Mouse (Mus musculus) 416B (cell line): ENCODE data around the gene Fig4.

Experiments used
- DNase-seq: peaks from one replicate; pipeline ENCODE4 v3.0.0; 2011; ENCODE audit warnings: low read depth

Fig4 gene

DNA sequence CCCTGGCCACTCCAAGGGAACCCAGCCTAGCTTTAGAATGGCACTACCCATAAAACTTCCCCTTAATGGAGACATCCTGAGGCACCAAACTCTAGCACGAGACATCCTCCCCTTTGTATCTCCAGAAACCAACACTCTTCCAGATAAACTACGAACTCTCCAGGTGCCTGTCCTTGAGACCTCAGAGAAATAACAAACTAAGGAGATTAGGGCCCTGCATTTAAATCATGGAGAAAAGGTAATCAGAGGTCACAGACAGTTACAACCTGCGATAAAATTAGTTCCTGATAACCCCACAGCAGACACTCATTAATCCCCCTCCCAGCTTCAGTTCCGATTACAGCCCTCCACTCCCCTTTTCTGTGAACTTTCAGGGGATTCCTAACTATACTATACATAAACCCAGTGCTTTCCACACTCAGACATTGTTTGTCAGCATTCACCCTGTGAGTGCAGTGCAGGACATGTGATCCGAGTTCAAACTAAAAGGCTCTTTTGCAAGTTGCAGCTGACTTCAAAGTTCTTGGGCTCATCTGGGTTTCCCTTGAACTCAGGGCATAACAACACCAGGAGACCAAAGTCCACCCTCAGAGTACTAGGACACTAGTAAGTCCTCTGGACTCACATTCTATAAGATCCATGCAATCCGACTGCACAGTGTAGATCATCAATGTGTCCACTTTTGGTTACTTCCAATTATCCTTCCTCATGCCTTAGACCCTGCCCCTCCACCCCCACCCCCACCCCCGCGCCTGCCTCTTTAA lies 42.6 kb downstream of the Fig4 start:
- DNase-seq, result no peak

DNA sequence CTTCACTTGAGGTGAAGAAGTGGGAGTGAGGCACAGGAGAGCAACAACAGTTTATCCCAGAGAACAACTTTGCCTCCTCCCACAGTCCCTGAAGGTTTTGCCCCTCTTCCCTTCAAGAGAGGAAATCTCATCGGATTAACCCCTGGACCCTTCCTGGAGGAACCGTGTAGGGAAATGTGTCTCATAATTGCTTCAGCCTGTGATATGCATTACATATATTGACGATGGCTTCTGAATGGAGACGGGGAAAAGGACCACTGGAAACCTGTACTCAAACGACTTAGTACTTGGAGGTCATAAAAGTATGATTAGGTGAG lies 52.4 kb downstream of the Fig4 start:
- no peak for DNase-seq

DNA sequence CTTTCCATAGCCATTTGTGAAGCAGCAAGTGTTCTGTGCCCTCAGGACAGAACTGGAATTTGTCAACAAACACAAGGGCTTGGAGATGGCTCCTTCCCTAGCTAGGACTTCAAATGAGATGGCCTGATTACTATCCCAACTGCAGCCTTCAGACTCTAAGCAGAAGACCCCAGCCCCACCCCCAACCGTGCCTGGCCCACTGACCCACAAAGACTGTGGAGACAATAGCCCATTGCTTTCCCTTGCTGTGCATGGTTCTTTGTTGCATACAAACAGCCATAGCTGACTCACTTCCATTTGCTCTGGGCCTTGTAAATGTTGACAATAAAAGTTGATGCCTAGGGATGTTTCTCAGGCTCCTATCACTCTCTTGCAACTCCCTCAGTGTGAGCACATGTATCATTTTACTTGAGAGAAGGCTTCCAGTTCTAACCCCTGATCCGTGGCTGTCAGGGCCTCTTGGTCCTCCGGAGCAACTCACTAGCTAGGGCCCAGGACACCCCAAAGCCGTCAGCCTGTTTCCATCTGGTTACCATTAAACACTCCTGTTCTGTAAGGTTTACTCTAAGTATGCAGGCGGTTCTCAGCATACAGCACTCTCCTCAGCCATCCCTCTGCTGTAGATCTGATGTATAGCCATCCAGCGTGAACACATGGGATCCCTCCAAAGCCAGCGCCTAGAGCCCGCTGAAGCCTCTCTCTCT lies 52.9 kb downstream of the Fig4 start:
- no peak for DNase-seq

DNA sequence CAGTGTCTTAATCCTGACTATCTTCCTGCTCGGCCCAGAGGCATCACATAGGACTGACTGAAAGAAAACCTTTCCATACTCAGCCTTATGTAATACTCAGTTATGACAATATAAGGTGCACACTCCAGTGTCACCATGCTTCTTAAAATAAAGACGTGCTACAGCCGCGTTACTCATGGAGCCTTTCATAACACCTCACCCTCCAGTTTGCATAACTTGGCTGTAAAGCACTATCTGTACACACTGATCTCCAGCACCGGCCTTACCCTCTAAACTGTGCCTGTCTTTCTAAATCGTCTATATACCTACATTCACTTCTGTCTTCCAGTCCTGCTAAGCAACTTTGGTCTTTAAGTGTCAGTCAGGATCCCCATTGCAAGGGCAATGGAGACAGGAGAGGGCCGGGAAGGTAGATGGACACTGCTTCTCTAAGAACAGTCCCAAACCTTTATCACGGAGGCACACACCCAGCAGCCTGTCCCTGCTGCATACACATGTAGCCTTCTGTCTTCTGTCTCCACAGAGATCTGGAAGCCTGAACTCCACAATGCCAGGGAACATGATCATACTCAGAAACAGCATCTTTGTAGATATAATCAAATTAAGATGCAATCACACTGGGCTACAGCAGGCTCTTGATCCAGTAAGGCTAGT lies 53.9 kb downstream of the Fig4 start:
- DNase-seq, result no peak

DNA sequence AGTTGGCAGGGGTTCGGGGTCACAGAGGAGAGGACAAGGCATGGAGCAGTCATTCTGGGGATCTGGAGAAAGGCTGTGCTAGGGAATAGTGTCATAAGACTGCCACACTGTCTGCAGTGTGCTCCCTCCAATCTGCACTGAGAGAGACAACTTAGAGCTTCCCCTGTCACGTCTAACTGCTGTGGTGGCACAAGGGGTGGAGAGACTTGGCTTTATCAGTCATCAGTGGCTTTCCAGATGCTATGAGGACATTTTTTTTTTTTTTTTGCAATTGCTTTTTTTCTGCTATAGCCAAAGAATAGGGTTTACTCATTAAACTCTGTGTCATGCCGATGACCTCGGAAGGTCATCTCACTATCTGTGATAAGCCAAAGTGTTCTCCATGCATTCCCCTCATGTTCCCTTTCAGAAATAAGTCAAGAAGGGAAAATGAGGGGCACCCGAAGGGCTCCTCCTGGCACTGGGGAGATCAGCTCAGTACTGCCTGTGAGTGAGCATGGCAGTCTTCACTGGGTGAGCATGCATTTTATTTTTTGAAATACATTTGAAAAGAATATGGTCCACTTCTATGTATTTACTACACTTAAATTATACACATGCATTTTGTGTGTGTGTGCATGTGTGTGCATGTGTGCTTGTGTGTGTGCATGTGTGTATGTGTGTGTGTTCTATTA lies 55.1 kb downstream of the Fig4 start:
- DNase-seq, result no peak

DNA sequence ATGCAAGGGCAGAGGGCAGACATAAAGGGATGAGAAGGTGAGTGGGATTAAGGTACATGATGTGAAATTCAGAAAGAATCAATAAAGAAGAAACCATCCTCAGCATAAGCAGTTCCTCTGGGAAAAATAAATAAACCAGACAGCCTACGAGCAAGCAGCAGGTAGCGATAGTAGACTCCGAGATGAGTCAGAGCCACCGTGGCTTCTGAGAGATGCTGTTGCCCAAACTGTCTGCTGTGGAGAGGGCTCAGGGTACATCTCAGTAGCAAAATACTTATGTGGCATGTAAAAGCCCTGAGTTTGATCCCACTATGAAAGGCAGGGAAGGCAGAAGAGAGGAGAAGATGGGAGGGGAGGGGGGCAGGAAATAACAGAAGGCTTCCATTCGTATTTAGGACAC lies 56.9 kb downstream of the Fig4 start:
- no peak for DNase-seq

DNA sequence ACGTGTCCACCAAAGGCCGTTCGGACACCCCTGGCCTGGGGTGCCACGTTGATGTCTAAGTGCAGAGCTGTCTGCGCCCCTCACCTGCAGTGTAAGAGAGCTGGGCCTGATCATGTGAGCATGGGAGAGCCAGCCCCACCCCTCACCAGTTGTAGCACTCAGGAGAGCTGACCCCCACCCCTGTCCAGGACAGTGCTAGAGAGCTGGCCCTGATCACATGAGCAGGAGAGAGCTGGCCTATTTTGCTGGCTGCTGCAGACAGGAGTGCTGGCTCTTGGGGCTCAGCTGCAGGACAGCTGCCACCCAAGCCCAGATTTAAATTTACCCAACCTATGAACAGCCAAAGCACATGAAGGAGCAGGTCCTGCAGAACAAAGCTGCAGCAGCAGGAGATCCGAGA lies 57.6 kb downstream of the Fig4 start:
- DNase-seq, result no peak

DNA sequence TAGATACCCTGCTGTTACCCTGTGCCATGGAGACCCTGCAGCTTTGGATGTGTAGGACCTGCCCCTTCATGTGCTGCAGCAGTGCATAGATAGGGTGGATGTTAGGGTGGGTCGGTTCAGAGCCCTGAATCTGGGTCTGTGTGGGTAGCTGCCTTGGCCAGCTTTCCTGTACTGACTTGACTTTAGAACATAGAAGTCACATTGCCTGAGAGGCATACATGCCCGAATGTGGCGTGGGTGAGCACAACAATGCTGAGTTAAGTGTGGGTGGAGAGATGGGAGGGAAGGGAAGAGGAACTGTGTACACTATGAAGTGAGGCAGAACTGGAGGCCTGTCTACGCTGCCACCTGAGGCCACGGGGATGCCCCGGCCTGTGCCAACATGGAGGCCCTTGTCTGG lies 58.0 kb downstream of the Fig4 start:
- no peak for DNase-seq

DNA sequence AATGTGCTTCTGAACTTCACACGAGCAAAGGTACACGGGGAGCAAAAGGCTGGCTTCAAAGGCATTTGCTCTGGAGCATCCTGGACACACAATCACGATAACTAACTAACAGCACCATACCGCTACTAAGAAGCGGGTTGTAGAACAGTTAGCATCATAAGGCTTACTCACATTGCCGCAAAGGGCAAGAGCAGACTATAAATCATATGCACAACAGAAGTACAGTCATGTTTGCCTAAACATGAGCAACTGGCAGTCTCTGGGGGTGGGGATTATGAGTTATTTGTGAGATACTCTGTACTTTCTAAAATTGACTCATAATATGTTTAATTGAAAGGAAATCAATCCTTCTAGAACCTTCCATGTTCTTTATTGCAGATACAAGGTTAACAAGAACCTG lies 59.1 kb downstream of the Fig4 start:
- DNase-seq, result no peak

DNA sequence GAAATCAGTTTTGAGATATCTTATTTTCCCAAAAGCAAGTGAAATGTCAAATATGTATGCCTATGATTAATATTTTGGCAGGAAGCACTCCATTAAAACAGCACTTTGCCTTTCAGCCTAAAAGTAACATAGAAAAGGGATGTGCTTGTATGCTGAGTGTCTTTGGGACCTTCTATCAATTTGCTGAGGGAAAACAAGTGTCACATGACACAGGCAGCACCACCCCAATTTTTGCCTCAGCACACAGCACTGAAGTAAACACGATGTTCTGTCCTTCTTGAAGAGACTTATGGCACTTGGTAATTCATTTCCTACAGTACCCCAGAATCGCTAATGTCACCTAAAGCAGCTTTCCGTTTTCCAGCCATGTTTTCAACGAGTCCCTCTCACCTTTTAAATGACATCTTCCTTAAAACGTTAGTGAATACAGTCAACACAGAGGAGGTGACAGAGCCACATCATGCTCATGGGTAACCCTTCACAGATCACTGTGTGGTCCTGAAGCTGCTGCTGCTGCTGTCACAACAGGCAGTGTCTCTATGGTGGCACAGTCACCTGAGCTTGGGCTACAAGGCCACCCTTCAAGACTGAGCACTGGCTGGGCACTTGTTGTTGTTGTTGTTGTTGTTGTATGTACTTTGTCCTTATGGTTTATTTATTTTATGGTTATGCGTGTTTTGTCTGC lies 61.4 kb downstream of the Fig4 start:
- DNase-seq, result no peak

DNA sequence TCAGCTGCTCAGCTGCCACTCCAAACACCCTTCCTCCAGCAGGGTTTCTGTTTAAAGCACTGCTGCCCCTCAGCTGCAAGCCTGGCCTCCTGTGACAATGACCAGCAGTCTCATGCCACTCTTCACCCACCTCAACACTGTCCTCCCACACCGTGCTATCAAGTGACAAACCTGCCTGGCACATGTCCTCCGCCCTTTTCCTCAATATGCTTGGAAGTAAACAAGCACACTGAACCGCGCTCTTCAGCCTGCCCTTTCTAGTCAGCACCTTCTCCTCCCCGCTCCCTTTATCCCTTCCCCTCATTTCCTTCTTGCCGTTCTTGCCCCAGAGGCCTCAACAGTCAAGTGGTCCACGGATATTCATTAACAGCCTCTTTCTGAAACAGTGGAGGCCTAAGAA lies 62.0 kb downstream of the Fig4 start:
- no peak for DNase-seq

DNA sequence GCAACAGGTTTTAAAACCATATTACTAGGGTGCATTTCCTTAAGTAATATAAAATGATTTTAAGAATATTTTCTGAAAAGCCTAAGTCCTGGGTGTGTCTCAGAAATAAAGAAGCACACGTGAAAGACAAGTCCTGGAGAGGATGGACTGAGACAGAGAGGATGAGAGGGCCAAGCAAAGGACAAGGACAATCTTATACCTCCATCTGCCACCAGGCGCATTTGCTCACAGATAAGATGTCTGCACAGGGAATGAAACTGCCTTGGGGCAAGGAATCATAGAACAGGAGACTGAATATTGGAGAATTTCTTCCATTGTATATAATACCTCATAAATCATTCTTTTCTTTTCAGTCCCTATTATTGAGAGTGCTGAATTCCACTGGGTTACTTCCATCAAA lies 67.0 kb downstream of the Fig4 start:
- DNase-seq, result no peak

DNA sequence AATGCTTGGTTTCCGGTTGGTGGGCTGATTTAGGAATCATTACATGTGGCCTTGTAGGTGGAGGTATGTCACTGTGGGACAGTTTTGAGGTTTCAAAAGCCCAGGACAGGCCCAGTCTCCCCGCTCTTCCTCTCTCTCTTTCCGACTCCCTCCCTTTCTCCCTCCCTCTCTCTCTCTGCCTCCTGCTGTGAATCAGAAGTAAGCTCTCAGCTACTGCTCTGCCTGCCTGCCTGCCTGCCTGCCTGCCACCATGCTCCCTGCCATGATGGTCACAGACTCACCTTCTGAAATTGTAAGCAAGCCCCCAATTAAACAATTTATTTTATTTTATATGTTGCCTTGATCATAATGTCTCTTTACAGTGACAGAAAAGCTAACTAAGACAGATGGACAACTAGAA lies 67.5 kb downstream of the Fig4 start:
- no peak for DNase-seq

DNA sequence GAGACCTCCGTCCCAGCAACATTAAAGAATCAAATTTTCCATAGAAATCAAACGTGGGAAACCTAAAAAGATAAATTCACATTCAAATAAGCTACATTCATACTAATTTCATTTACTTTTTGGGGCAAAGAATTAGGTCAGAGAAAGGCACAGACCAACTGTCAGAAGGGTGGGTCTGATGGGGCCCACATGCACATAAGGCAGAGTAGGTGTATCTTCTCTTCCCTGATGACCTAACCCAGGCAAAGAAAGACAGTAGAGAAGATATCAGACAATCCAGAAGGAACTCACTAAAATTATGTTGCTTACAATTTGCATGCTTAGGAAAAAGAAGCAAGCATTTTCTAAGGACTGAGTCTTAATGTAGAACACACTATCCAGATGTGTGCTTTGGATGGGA lies 67.9 kb downstream of the Fig4 start:
- DNase-seq, result no peak

DNA sequence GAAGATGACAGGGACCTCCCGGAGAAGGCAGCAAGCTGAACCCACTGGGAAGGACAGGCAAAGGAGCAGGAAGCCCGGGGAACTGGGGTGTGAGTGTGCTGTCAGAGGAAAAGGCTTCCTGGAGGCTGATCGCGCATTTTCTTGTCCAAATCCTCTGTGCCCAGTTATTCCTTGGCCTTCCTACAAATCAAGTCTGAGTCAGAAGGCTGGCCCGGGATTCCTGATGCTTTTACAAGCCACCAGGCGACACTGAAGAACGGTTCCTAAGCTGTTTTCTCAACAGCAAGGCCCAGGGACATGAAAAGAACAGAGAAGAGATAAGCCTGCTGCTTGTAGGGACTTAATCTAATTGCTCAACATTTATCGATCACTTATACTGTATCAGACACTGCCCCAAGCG lies 68.5 kb downstream of the Fig4 start:
- DNase-seq, result no peak

DNA sequence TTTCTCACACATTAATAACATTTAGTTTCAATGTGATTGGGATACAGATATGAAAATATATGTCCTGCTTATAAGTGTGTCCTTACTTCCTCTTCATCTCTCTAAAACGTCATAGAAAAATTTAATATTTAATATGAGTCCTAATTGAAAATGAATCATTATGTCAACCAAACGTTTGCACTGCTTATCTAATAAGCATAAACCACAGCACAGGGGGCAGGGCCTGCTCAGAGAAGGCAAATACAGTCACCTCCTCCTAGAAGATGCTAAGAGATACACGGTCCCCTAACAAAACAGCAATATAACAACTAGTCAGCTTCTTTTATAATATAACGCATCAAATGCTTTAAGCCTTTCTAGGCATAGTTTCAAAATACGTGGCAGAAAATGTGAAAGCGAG lies 69.9 kb downstream of the Fig4 start:
- no peak for DNase-seq

DNA sequence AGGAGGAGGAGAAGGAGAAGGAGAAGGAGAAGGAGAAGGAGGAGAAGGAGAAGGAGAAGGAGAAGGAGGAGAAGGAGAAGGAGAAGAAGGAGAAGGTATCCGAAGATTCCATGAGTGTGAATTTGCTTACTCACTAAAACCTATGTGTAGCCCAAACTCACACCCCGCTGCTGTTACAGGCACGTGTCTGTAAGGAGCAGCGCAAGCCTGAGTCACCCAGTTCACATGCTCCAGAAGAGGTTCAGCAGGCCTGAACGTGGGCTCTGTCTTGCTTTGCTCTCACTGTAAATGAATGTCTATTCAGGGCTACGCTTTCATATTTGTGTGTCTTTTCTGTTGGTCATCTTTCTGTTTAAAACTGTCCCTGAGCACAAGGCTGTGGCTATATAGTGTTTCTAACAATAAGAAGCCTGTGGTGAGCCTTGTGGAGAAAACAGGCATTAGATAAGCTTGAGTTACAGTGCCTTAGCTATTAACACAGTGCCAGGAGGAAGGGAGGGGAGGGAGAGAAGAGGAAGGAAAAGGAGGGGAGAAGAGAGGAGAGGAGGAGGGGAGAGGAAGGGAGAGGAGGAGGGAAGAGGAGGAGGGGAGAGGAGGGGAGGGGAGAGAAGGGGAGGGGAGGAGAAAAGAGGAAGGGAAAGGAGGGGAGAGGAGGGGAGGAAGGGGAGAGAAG lies 71.8 kb downstream of the Fig4 start:
- peak; percentile 74 for DNase-seq

DNA sequence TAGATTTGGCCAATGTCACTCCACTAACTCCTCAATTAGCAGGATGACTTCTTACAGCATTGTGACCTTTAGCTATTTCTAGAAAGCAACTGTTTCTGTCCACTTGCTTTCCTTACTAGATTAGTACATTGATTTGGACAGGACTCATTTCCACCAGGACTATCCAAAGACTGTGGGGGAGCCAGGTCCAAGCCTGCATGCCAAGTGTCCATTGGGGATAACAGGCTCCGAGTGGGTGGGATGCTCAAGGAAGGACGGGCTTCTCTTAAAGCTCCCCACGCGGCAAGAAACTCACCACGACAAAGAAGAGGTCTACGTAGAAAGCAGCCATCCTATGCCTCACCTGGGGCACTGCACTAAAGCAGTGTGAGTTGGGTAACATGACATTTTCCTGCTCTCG lies 75.4 kb downstream of the Fig4 start:
- no peak for DNase-seq

DNA sequence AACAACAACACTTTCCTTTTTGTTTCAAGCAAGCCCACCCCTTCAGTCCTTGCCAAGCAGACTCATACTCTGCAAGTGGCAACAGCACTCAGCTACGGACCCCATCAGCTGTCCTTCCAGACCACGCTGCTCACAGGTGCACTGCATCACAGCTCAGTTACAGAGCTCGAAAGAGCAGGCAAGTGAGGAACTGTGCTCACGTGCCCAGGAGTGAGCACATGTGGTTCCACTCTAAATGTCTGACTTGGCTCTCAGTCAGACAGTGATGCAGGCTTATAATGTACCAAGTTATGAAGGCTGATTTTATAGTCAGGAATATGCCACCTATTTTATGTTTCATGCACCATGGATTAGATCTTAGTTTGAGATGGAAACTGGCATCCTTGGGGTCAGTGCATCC lies 79.6 kb downstream of the Fig4 start:
- DNase-seq, result no peak

DNA sequence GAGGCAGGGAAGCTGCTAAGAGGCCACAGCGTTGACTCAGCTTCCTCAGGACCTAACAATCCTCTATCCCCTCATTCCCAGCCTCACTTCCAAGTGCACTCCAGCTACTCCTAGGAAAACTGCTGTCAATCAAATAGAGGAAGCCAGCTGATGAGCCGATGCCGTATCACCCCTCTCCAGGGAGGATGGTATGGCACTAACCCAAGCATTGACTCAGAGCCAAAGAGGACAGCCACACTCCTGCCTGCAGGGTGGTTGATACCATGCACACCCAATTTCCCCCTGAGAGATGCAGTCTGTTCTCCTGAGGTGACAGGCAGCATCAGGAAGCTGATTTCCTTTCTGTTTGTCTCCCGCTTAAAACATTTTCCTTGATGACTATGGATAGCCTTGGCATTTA lies 81.9 kb downstream of the Fig4 start:
- DNase-seq, result no peak

DNA sequence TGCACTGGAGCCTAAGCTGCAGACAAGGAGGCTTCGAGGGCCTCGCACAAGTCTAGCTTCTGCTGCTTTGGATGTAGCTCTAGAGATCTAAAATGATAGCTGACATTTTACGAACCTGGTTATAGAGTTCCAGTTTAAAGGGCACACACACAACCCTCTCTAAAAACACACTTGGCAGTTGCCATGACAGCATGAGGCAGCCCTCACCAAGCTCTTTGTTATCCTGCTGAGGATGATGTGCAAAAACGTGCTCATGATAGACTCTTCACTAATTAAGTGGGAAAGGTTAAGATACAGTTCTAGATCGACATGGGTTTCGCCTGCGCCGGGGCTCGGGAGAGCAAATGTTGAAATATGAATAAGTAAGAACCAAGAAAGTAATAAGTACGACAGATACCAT lies 84.2 kb downstream of the Fig4 start:
- no peak for DNase-seq

DNA sequence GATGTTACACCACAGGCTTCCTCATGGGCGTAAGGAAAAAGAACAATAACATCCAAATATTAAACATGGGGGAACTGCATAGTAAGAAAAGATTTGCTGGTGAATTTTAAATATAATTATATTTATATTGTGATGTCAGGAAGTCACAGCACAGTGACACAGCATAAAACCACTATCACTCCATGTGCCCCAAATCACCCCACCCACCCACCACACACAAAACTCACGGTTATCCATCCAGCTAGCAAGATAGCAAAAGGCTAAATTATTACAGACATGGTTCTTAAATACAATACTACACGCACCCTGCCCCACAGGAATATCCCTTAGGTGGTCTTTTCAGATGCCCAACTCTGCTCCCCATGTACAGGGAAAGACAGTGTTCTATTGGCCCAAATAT lies 89.0 kb downstream of the Fig4 start:
- no peak for DNase-seq
